Mouse (Mus musculus): ENCODE data around the gene Gm49711. TPM values are rescaled to one million over a fixed set of nuclear protein-coding genes. Genes with fewer than 3 reads are reported as not detected.
"Not testable (repeated sequence)": the region's sequence is repeated elsewhere in the genome, so short reads cannot be mapped to it uniquely, and the experiment has no call there.

Gene Gm49711
- polyA plus RNA-seq, 1 experiment: not detected

GRCm38 (mm10) chr16:92195094-92195493, 137.0 kb downstream of the Gm49711 start:
- TF ChIP-seq CTCF (IDR thresholded peaks at IDR 0.05; ENCODE audit: insufficient read depth, low read length): no peak
- no peak for TF ChIP-seq POLR2A (IDR thresholded peaks at IDR 0.05; ENCODE audit: borderline replicate concordance, extremely low read depth, low read depth, low read length)
- H3K4me3 ChIP-seq (replicated peaks; ENCODE audit: extremely low read depth, low read depth, low read length): no peak overlapping the region
- WGBS: 75% methylated on average over 6 of the region's 6 CpGs
- no peak for DNase-seq
- H3K4me1 ChIP-seq (ENCODE audit: control insufficient read depth, insufficient read depth, low read length): no peaks in the 10 kb centered on the region

- TF ChIP-seq CTCF (IDR thresholded peaks at IDR 0.05; ENCODE audit: insufficient read depth, low read length) (no peak), POLR2A (IDR thresholded peaks at IDR 0.05; ENCODE audit: borderline replicate concordance, extremely low read depth, low read depth, low read length) (no peak)
- Histone ChIP-seq H3K4me3 (replicated peaks; ENCODE audit: extremely low read depth, low read depth, low read length) (no peak overlapping the region), H3K4me1 (ENCODE audit: control insufficient read depth, insufficient read depth, low read length) (no peaks in the 10 kb centered on the region)
- 76% methylated on average over 8 of the region's 8 CpGs for WGBS
- DNase-seq: no peak
Observed at GRCm38 (mm10) chr16:92196741-92197331, 138.7 kb downstream of the Gm49711 start.

GRCm38 (mm10) chr16:92200615-92201014, 142.5 kb downstream of the Gm49711 start:
- TF ChIP-seq POLR2A (IDR thresholded peaks at IDR 0.05; ENCODE audit: borderline replicate concordance, extremely low read depth, low read depth, low read length): no peak
- no peak for TF ChIP-seq CTCF (IDR thresholded peaks at IDR 0.05; ENCODE audit: insufficient read depth, low read length)
- no peaks in the 10 kb centered on the region for H3K4me1 ChIP-seq (ENCODE audit: control insufficient read depth, insufficient read depth, low read length)
- 64% methylated on average over 7 of the region's 7 CpGs for WGBS

GRCm38 (mm10) chr16:92203599-92203998, 145.5 kb downstream of the Gm49711 start:
- TF ChIP-seq POLR2A (IDR thresholded peaks at IDR 0.05; ENCODE audit: borderline replicate concordance, extremely low read depth, low read depth, low read length): no peak
- no peak for TF ChIP-seq CTCF (IDR thresholded peaks at IDR 0.05; ENCODE audit: insufficient read depth, low read length)
- no peaks in the 10 kb centered on the region for H3K4me1 ChIP-seq (ENCODE audit: control insufficient read depth, insufficient read depth, low read length)
- no peak overlapping the region for H3K4me3 ChIP-seq (replicated peaks; ENCODE audit: extremely low read depth, low read depth, low read length)
- 65% methylated on average over 8 of the region's 8 CpGs for WGBS
- no peak for DNase-seq

More at GRCm38 (mm10) chr16:92200615-92201014, 142.5 kb downstream of the Gm49711 start:
- no peak for DNase-seq
- no peak overlapping the region for H3K4me3 ChIP-seq (replicated peaks; ENCODE audit: extremely low read depth, low read depth, low read length)

GRCm38 (mm10) chr16:92209291-92209781, 151.2 kb downstream of the Gm49711 start:
- WGBS: 72% methylated on average over 5 of the region's 5 CpGs
- no peak for DNase-seq
- TF ChIP-seq POLR2A (IDR thresholded peaks at IDR 0.05; ENCODE audit: borderline replicate concordance, extremely low read depth, low read depth, low read length) (no peak), CTCF (IDR thresholded peaks at IDR 0.05; ENCODE audit: insufficient read depth, low read length) (no peak)
- H3K4me3 ChIP-seq (replicated peaks; ENCODE audit: extremely low read depth, low read depth, low read length): no peak overlapping the region
- no peaks in the 10 kb centered on the region for H3K4me1 ChIP-seq (ENCODE audit: control insufficient read depth, insufficient read depth, low read length)

GRCm38 (mm10) chr16:92210316-92210715, 152.2 kb downstream of the Gm49711 start:
- WGBS: 80% methylated on average over 5 of the region's 5 CpGs
- H3K4me1 ChIP-seq (ENCODE audit: control insufficient read depth, insufficient read depth, low read length); H3K4me3 ChIP-seq (replicated peaks; ENCODE audit: extremely low read depth, low read depth, low read length); DNase-seq: not testable (repeated sequence)

- not testable (repeated sequence) for DNase-seq; H3K4me3 ChIP-seq (replicated peaks; ENCODE audit: extremely low read depth, low read depth, low read length); H3K4me1 ChIP-seq (ENCODE audit: control insufficient read depth, insufficient read depth, low read length)
- WGBS: 76% methylated on average over 1 of the region's 1 CpGs
Observed at GRCm38 (mm10) chr16:92213911-92214310, 155.8 kb downstream of the Gm49711 start.

- no peak overlapping the region for H3K4me3 ChIP-seq (replicated peaks; ENCODE audit: extremely low read depth, low read depth, low read length)
- no peak for TF ChIP-seq POLR2A (IDR thresholded peaks at IDR 0.05; ENCODE audit: borderline replicate concordance, extremely low read depth, low read depth, low read length)
- TF ChIP-seq CTCF (IDR thresholded peaks at IDR 0.05; ENCODE audit: insufficient read depth, low read length): no peak
- 50% methylated on average over 8 of the region's 8 CpGs for WGBS
- no peaks in the 10 kb centered on the region for H3K4me1 ChIP-seq (ENCODE audit: control insufficient read depth, insufficient read depth, low read length)
- DNase-seq: no peak
Observed at GRCm38 (mm10) chr16:92215599-92216390, 157.7 kb downstream of the Gm49711 start.

GRCm38 (mm10) chr16:92220754-92221153, 162.6 kb downstream of the Gm49711 start:
- no peak for TF ChIP-seq CTCF (IDR thresholded peaks at IDR 0.05; ENCODE audit: insufficient read depth, low read length)
- no peak for TF ChIP-seq POLR2A (IDR thresholded peaks at IDR 0.05; ENCODE audit: borderline replicate concordance, extremely low read depth, low read depth, low read length)
- Histone ChIP-seq H3K4me1 (ENCODE audit: control insufficient read depth, insufficient read depth, low read length) (no peaks in the 10 kb centered on the region), H3K4me3 (replicated peaks; ENCODE audit: extremely low read depth, low read depth, low read length) (no peak overlapping the region)
- DNase-seq: no peak
- 91% methylated on average over 11 of the region's 11 CpGs for WGBS

- WGBS: 62% methylated on average over 7 of the region's 7 CpGs
- Histone ChIP-seq H3K4me1 (ENCODE audit: control insufficient read depth, insufficient read depth, low read length) (no peaks in the 10 kb centered on the region), H3K4me3 (replicated peaks; ENCODE audit: extremely low read depth, low read depth, low read length) (no peak overlapping the region)
- no peak for TF ChIP-seq POLR2A (IDR thresholded peaks at IDR 0.05; ENCODE audit: borderline replicate concordance, extremely low read depth, low read depth, low read length)
- TF ChIP-seq CTCF (IDR thresholded peaks at IDR 0.05; ENCODE audit: insufficient read depth, low read length): no peak
- DNase-seq: no peak
Observed at GRCm38 (mm10) chr16:92228332-92228919, 170.3 kb downstream of the Gm49711 start.
